Mouse (Mus musculus) heart, embryonic 12.5 days (tissue): ENCODE data around the gene Garnl3. TPM values are rescaled to one million over a fixed set of nuclear protein-coding genes. Genes with fewer than 3 reads are reported as not detected.

Experiments used
- ATAC-seq: fragments of 200-750 bp; cut with Nextera tagmentation; 2 replicates; pipeline ENCODE4 v1.8.0; 2017; ENCODE audit warnings: moderate TSS enrichment, moderate library complexity; ENCODE audit not compliant: insufficient number of reproducible peaks, low FRiP score
- H3K27ac ChIP-seq: fragments of 300-500 bp; sonication (generic); 2 replicates; pipeline ENCODE4 v1.5.1; 2016; ENCODE audit warnings: mild to moderate bottlenecking, moderate library complexity; ENCODE audit not compliant: poor library complexity, severe bottlenecking
- H3K27me3 ChIP-seq: fragments of 300-500 bp; sonication (generic); replicated peaks from 2 replicates; pipeline ENCODE4 v1.6.1; 2016; ENCODE audit warnings: mild to moderate bottlenecking, moderate library complexity
- H3K36me3 ChIP-seq: fragments of 300-500 bp; sonication (generic); 2 replicates; pipeline ENCODE4 v1.6.1; 2016; ENCODE audit warnings: mild to moderate bottlenecking, moderate library complexity
- H3K4me1 ChIP-seq: fragments of 300-500 bp; sonication (generic); replicated peaks from 2 replicates; pipeline ENCODE4 v1.6.1; 2016; ENCODE audit warnings: mild to moderate bottlenecking
- H3K4me2 ChIP-seq: fragments of 300-500 bp; sonication (generic); 2 replicates; pipeline ENCODE4 v1.6.1; 2016; ENCODE audit warnings: mild to moderate bottlenecking, moderate library complexity
- H3K4me3 ChIP-seq: fragments of 300-500 bp; sonication (generic); 2 replicates; pipeline ENCODE4 v1.5.1; 2016; ENCODE audit warnings: mild to moderate bottlenecking
- H3K9ac ChIP-seq: fragments of 300-500 bp; sonication (generic); 2 replicates; pipeline ENCODE4 v1.6.1; 2016; ENCODE audit warnings: mild to moderate bottlenecking, moderate library complexity
- H3K9me3 ChIP-seq: fragments of 300-500 bp; sonication (generic); replicated peaks from 2 replicates; pipeline ENCODE4 v1.6.1; 2016; ENCODE audit warnings: mild to moderate bottlenecking, moderate library complexity
- WGBS: fragments of 180-500 bp; shearing (Covaris S2); methylation state at CpG from one replicate; pipeline ENCODE4 v1.1.7; 2016; 5-methylcytosine and 5-hydroxymethylcytosine counted together
- polyA plus RNA-seq: library from polyadenylated mRNA; unstranded; fragments of >200 nt; fragmentation: Nextera tagmentation; extraction: Ambion mirVana; gene quantifications from 2 replicates; pipeline ENCODE4 v1.2.1, GENCODE M21; 2016

Garnl3 gene
- polyA plus RNA-seq, 1 experiment from 2014 or later: 14.0 TPM

GRCm38 (mm10) chr2:33170777-33171565 lies 39.5 kb upstream of the Garnl3 start:
- H3K36me3 ChIP-seq: peaks cover 3% of the 10 kb centered on the region; the same call in 1 of the 2 replicates
- 77% methylated on average over 10 of the region's 10 CpGs for WGBS
- no peak overlapping the region for H3K4me2 ChIP-seq
- ATAC-seq: no peak
- H3K9me3 ChIP-seq: no peaks in the 10 kb centered on the region
- no peak overlapping the region for H3K27ac ChIP-seq
- H3K4me3 ChIP-seq: no peak overlapping the region
- H3K27me3 ChIP-seq: no peaks in the 10 kb centered on the region
- no peak overlapping the region for H3K9ac ChIP-seq
- H3K4me1 ChIP-seq: peaks cover 16% of the 10 kb centered on the region

- Histone ChIP-seq H3K9ac (no peak overlapping the region), H3K27ac (no peak overlapping the region), H3K9me3 (no peaks in the 10 kb centered on the region), H3K4me2 (no peak overlapping the region), H3K4me3 (no peak overlapping the region), H3K36me3 (peaks cover 3% of the 10 kb centered on the region; the same call in 1 of the 2 replicates), H3K27me3 (no peaks in the 10 kb centered on the region), H3K4me1 (peaks cover 31% of the 10 kb centered on the region)
- WGBS: 73% methylated on average over 6 of the region's 6 CpGs
- ATAC-seq: no peak
These were observed 38.0 kb upstream of the Garnl3 start for GRCm38 (mm10) chr2:33169445-33169844.

- Histone ChIP-seq H3K27ac (no peak overlapping the region), H3K9me3 (no peaks in the 10 kb centered on the region)
- WGBS: 91% methylated on average over 3 of the region's 3 CpGs
These were observed 35.6 kb upstream of the Garnl3 start for GRCm38 (mm10) chr2:33167060-33167459.

GRCm38 (mm10) chr2:33165710-33166374 lies 34.4 kb upstream of the Garnl3 start:
- Histone ChIP-seq H3K9ac (peak overlapping the region; percentile 20), H3K9me3 (no peaks in the 10 kb centered on the region), H3K4me1 (peaks cover 34% of the 10 kb centered on the region), H3K4me2 (no peak overlapping the region), H3K27ac (peak overlapping the region; percentile 69), H3K4me3 (no peak overlapping the region), H3K36me3 (no peaks in the 10 kb centered on the region), H3K27me3 (no peaks in the 10 kb centered on the region)
- WGBS: 23% methylated on average over 7 of the region's 7 CpGs
- no peak for ATAC-seq

More at GRCm38 (mm10) chr2:33167060-33167459, 35.6 kb upstream of the Garnl3 start:
- Histone ChIP-seq H3K4me1 (peaks cover 28% of the 10 kb centered on the region), H3K4me2 (no peak overlapping the region), H3K4me3 (no peak overlapping the region), H3K36me3 (peaks cover 3% of the 10 kb centered on the region; the same call in 1 of the 2 replicates), H3K9ac (no peak overlapping the region), H3K27me3 (no peaks in the 10 kb centered on the region)
- ATAC-seq: no peak

- H3K4me1 ChIP-seq: peaks cover 40% of the 10 kb centered on the region
- no peak overlapping the region for H3K4me3 ChIP-seq
- no peaks in the 10 kb centered on the region for H3K27me3 ChIP-seq
- H3K9me3 ChIP-seq: no peaks in the 10 kb centered on the region
- WGBS: 71% methylated on average over 4 of the region's 4 CpGs
- H3K9ac ChIP-seq: peak overlapping the region; percentile 20; the same call in 1 of the 2 replicates
- no peak for ATAC-seq
- peak overlapping the region; percentile 69 for H3K27ac ChIP-seq
- no peak overlapping the region for H3K4me2 ChIP-seq
- no peaks in the 10 kb centered on the region for H3K36me3 ChIP-seq
These were observed 33.8 kb upstream of the Garnl3 start for GRCm38 (mm10) chr2:33165229-33165628.

- Histone ChIP-seq H3K4me1 (peaks cover 46% of the 10 kb centered on the region), H3K27ac (no peak overlapping the region), H3K4me3 (no peak overlapping the region), H3K9ac (no peak overlapping the region), H3K9me3 (no peaks in the 10 kb centered on the region), H3K36me3 (no peaks in the 10 kb centered on the region), H3K4me2 (no peak overlapping the region), H3K27me3 (no peaks in the 10 kb centered on the region)
- ATAC-seq: no peak
- 49% methylated on average over 3 of the region's 3 CpGs for WGBS
These were observed 33.2 kb upstream of the Garnl3 start for GRCm38 (mm10) chr2:33164646-33165045.

GRCm38 (mm10) chr2:33162126-33162525 lies 30.7 kb upstream of the Garnl3 start:
- 88% methylated on average over 2 of the region's 2 CpGs for WGBS
- no peaks in the 10 kb centered on the region for H3K27me3 ChIP-seq
- peaks cover 56% of the 10 kb centered on the region for H3K4me1 ChIP-seq
- H3K4me3 ChIP-seq: no peak overlapping the region
- H3K27ac ChIP-seq: no peak overlapping the region
- no peak overlapping the region for H3K9ac ChIP-seq
- no peaks in the 10 kb centered on the region for H3K36me3 ChIP-seq
- no peaks in the 10 kb centered on the region for H3K9me3 ChIP-seq
- ATAC-seq: no peak
- no peak overlapping the region for H3K4me2 ChIP-seq

- 0 out of 2 replicates have a peak, but pooled peaks have one; percentile 33 for ATAC-seq
- Histone ChIP-seq H3K4me2 (no peak overlapping the region), H3K9me3 (no peaks in the 10 kb centered on the region), H3K27me3 (no peaks in the 10 kb centered on the region), H3K9ac (no peak overlapping the region), H3K36me3 (no peaks in the 10 kb centered on the region), H3K27ac (peak overlapping the region; percentile 69), H3K4me3 (no peak overlapping the region), H3K4me1 (peaks cover 44% of the 10 kb centered on the region)
- 39% methylated on average over 12 of the region's 12 CpGs for WGBS
These were observed 29.0 kb upstream of the Garnl3 start for GRCm38 (mm10) chr2:33160326-33160973.

GRCm38 (mm10) chr2:33159593-33159992 lies 28.1 kb upstream of the Garnl3 start:
- H3K36me3 ChIP-seq: no peaks in the 10 kb centered on the region
- peaks cover 35% of the 10 kb centered on the region for H3K4me1 ChIP-seq
- H3K27ac ChIP-seq: peak overlapping the region; percentile 69
- WGBS: 44% methylated on average over 7 of the region's 7 CpGs
- no peak overlapping the region for H3K9ac ChIP-seq
- no peak overlapping the region for H3K4me3 ChIP-seq
- H3K9me3 ChIP-seq: no peaks in the 10 kb centered on the region
- no peak for ATAC-seq
- no peaks in the 10 kb centered on the region for H3K27me3 ChIP-seq
- no peak overlapping the region for H3K4me2 ChIP-seq

GRCm38 (mm10) chr2:33158895-33159294 lies 27.4 kb upstream of the Garnl3 start:
- H3K27ac ChIP-seq: no peak overlapping the region
- H3K27me3 ChIP-seq: no peaks in the 10 kb centered on the region
- H3K9ac ChIP-seq: no peak overlapping the region
- no peak for ATAC-seq
- H3K4me1 ChIP-seq: peaks cover 29% of the 10 kb centered on the region
- 91% methylated on average over 6 of the region's 6 CpGs for WGBS
- H3K4me2 ChIP-seq: no peak overlapping the region
- no peaks in the 10 kb centered on the region for H3K9me3 ChIP-seq
- no peak overlapping the region for H3K4me3 ChIP-seq
- no peaks in the 10 kb centered on the region for H3K36me3 ChIP-seq

GRCm38 (mm10) chr2:33156283-33156781 lies 24.9 kb upstream of the Garnl3 start:
- Histone ChIP-seq H3K4me2 (no peak overlapping the region), H3K4me3 (no peak overlapping the region), H3K9ac (no peak overlapping the region), H3K27ac (no peak overlapping the region), H3K36me3 (no peaks in the 10 kb centered on the region), H3K27me3 (no peaks in the 10 kb centered on the region), H3K4me1 (peaks cover 27% of the 10 kb centered on the region), H3K9me3 (no peaks in the 10 kb centered on the region)
- no peak for ATAC-seq
- WGBS: 61% methylated on average over 5 of the region's 5 CpGs
